ENCODE assay signal across 8 mouse cellular contexts in the genomic region with DNA sequence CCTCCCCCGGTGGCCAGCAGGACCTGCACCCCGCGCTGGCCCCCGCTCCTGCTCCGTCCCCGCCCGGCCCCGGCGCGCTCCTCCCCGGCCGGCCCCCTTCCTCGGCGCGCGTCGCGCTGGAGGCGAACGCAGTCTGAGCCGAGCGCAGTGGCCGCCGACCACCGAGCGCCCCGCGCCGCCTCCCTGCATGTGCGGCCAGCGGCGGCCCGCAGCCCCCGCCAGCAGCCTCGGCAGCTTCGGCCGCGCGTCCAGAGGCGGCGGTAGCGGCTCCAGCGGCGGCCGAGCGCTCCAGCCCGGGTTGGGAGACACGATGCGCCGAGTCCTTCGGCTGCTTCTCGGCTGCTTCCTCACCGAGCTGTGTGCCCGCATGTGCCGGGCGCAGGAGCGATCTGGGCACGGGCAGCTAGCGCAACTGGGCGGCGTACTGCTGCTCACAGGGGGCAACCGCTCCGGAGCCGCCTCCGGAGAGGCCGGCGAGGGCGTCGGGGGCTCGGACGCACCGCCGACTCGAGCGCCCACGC. TPM values are rescaled to one million over a fixed set of nuclear protein-coding genes. Genes with fewer than 3 reads are reported as not detected.
DNase-seq lines count a peak whose midpoint lies in the region; ATAC-seq and TF ChIP-seq lines count a peak whose summit lies in the region.

No protein-coding gene starts in this region.

- H3K4me1 ChIP-seq in forebrain, postnatal 0 days (ENCODE audit: insufficient read depth) = peaks cover 10% of the 10 kb centered on the region; the same call in 1 of the 2 replicates
- H3K4me1 ChIP-seq in midbrain, embryonic 10.5 days = peaks cover 30% of the 10 kb centered on the region

- peak overlapping the region; percentile 73 for H3K9ac ChIP-seq in forebrain, postnatal 0 days

- 1% methylated on average over 52 of the region's 76 CpGs for WGBS in forebrain, postnatal 0 days
- WGBS in midbrain, embryonic 10.5 days = under 1% methylated on average over 63 of the region's 76 CpGs

- no peaks in the 10 kb centered on the region for H3K9me3 ChIP-seq in forebrain, postnatal 0 days (ENCODE audit: low read length)
- no peaks in the 10 kb centered on the region for H3K9me3 ChIP-seq in midbrain, embryonic 10.5 days (replicated peaks)

- TF ChIP-seq CTCF in forebrain, postnatal 0 days (IDR thresholded peaks at IDR 0.05; ENCODE audit: low read depth) = peak; percentile 22; the same call in 1 of the 2 replicates

- ATAC-seq in forebrain, postnatal 0 days = peak; percentile 74
- no peak for ATAC-seq in megakaryocyte-erythroid progenitor cell, adult 5-6 weeks (replicated peaks; ENCODE audit: low FRiP score, low TSS enrichment, poor library complexity, severe bottlenecking)

- peak overlapping the region; percentile 69 for H3K4me3 ChIP-seq in forebrain, postnatal 0 days (ENCODE audit: low read depth, low read length)
- H3K4me3 ChIP-seq in midbrain, embryonic 10.5 days = peak overlapping the region; percentile 69

- H3K27ac ChIP-seq in forebrain, postnatal 0 days (ENCODE audit: low read depth, low read length) = peak overlapping the region; percentile 47
- peak overlapping the region; percentile 61; the same call in 1 of the 2 replicates for H3K27ac ChIP-seq in midbrain, embryonic 10.5 days (replicated peaks)

- H3K4me2 ChIP-seq in forebrain, postnatal 0 days (ENCODE audit: low read depth) = peak overlapping the region; percentile 90

- no peaks in the 10 kb centered on the region for H3K27me3 ChIP-seq in forebrain, postnatal 0 days (ENCODE audit: insufficient read depth, low read length)
- peaks cover 78% of the 10 kb centered on the region for H3K27me3 ChIP-seq in midbrain, embryonic 10.5 days (ENCODE audit: low read depth, poor library complexity, severe bottlenecking)

- H3K36me3 ChIP-seq in forebrain, postnatal 0 days (ENCODE audit: insufficient read depth) = no peaks in the 10 kb centered on the region
- H3K36me3 ChIP-seq in midbrain, embryonic 10.5 days = no peaks in the 10 kb centered on the region

- DNase-seq in adrenal gland, adult 18-20 months (ENCODE audit: low spot score in 2 of 2) = peak; percentile 47
- no peak for DNase-seq in adrenal gland, adult 2 months
- DNase-seq in ovary, postnatal 10 days (ENCODE audit: low spot score) = peak; percentile 9
- DNase-seq in ovary, adult 18-20 months (ENCODE audit: low spot score) = no peak
- DNase-seq in forebrain, postnatal 0 days = peak; percentile 54
- DNase-seq in kidney, postnatal 10 days = peak; percentile 47
- peak; percentile 60 for DNase-seq in midbrain, embryonic 10.5 days (ENCODE audit: low spot score)

RNA-seq across cellular contexts. Expression of a gene that starts 0.4 kb away (rescaled TPM):
- 1 to 10 TPM; 4.3 to 5.5 TPM for total RNA-seq in adrenal gland, adult 18-20 months (2021)
- 1 to 10 TPM; 3.5 to 4.6 TPM for total RNA-seq in adrenal gland, adult 2 months (2021)
- 2.2 and 2.4 TPM in 2 replicates for polyA plus RNA-seq in adrenal gland, adult 2 months (2012; rRNA removed)
- 38.2 and 38.9 TPM in 2 replicates for total RNA-seq in forebrain, postnatal 0 days (2014; rRNA removed)
- polyA plus RNA-seq in forebrain, postnatal 0 days (2015; fragmentation: Nextera tagmentation; extraction: Ambion mirVana) = 21.7 and 21.9 TPM in 2 replicates
- polyA plus RNA-seq in midbrain, embryonic 10.5 days (2016; fragmentation: Nextera tagmentation; extraction: Ambion mirVana) = 0.10 and 0.30 TPM in 2 replicates
- total RNA-seq in megakaryocyte-erythroid progenitor cell, adult 5-6 weeks (2014; fragmentation: Nextera tagmentation) = not detected in 2 replicates
- total RNA-seq in megakaryocyte-erythroid progenitor cell, adult 5-6 weeks (2017) = not detected in 2 replicates

Comparison
In these comparisons a context has a peak if more than half of its experiments do, and no peak if none do; other contexts are left out.
1. DNase-seq: peak in adrenal gland, adult 18-20 months (2 of 2), ovary, postnatal 10 days (single experiment), forebrain, postnatal 0 days (single experiment), kidney, postnatal 10 days (single experiment) and midbrain, embryonic 10.5 days (single experiment); none in adrenal gland, adult 2 months (single experiment) and ovary, adult 18-20 months (single experiment).
2. RNA of a gene that starts 0.4 kb away (total RNA-seq): 38.2 to 38.9 TPM in forebrain, postnatal 0 days, 4.3 to 5.5 TPM in adrenal gland, adult 18-20 months and 3.5 to 4.6 TPM in adrenal gland, adult 2 months; not detected in megakaryocyte-erythroid progenitor cell, adult 5-6 weeks; every median in the first group is over 4 times any median in the second.